Mouse (Mus musculus) liver, postnatal 0 days (tissue): ENCODE data around the gene Slc41a1.

Source experiments
- CTCF ChIP-seq: sonication (generic); IDR thresholded peaks from 2 replicates; pipeline ENCODE4 v1.5.1; 2016; ENCODE audit warnings: antibody characterized with exemption, low read depth
- EP300 ChIP-seq: IDR thresholded peaks from 2 replicates; pipeline ENCODE4 v1.6.1; 2016; ENCODE audit warnings: antibody characterized with exemption, low read depth, mild to moderate bottlenecking

- no peak for TF ChIP-seq CTCF
- TF ChIP-seq EP300: no peak
Measured at GRCm38 (mm10) chr1:131843758-131844157, 16.5 kb downstream of the Slc41a1 start.
